Mouse (Mus musculus) liver, embryonic 16.5 days (tissue): Measurements from ENCODE around the gene Usp48. TPM values are rescaled to one million over a fixed set of nuclear protein-coding genes. Genes with fewer than 3 reads are reported as not detected.

Source experiments
- ATAC-seq: fragments of 200-750 bp; cut with Nextera tagmentation; 2 replicates; pipeline ENCODE4 v1.8.0; 2017; ENCODE audit warnings: low read depth, mild to moderate bottlenecking, moderate number of reproducible peaks, moderate library complexity
- H3K27ac ChIP-seq: fragments of 300-500 bp; sonication (generic); 2 replicates; pipeline ENCODE4 v1.5.1; 2014; ENCODE audit warnings: mild to moderate bottlenecking, low read length
- H3K27me3 ChIP-seq: fragments of 300-500 bp; sonication (generic); 2 replicates; pipeline ENCODE4 v1.6.1; 2014; ENCODE audit warnings: low read depth, low read length, mixed read lengths; ENCODE audit not compliant: control insufficient read depth, insufficient read depth
- H3K36me3 ChIP-seq: fragments of 300-500 bp; sonication (generic); 2 replicates; pipeline ENCODE4 v1.6.1; 2014; ENCODE audit warnings: mild to moderate bottlenecking; ENCODE audit not compliant: control insufficient read depth, insufficient read depth
- H3K4me1 ChIP-seq: fragments of 300-500 bp; sonication (generic); 2 replicates; pipeline ENCODE4 v1.6.1; 2014; ENCODE audit warnings: low read depth, low read length, mixed read lengths; ENCODE audit not compliant: control insufficient read depth
- H3K4me2 ChIP-seq: fragments of 300-500 bp; sonication (generic); 2 replicates; pipeline ENCODE4 v1.6.1; 2014; ENCODE audit warnings: low read depth, low read length, mixed read lengths
- H3K4me3 ChIP-seq: fragments of 300-500 bp; sonication (generic); 2 replicates; pipeline ENCODE4 v1.5.1; 2014; ENCODE audit warnings: low read depth, mild to moderate bottlenecking, low read length
- H3K9ac ChIP-seq: fragments of 300-500 bp; sonication (generic); 2 replicates; pipeline ENCODE4 v1.6.1; 2014; ENCODE audit warnings: low read depth, low read length
- H3K9me3 ChIP-seq: fragments of 300-500 bp; sonication (generic); replicated peaks from 2 replicates; pipeline ENCODE4 v1.6.1; 2016; ENCODE audit warnings: low read length; ENCODE audit not compliant: control insufficient read depth
- WGBS: fragments of 180-500 bp; shearing (Covaris S2); extraction: QIAGEN DNeasy Blood & Tissue Kit; methylation state at CpG from one replicate; pipeline ENCODE4 v1.1.7; 2014; ENCODE audit not compliant: insufficient replicate concordance; 5-methylcytosine and 5-hydroxymethylcytosine counted together
- polyA plus RNA-seq: library from polyadenylated mRNA; unstranded; fragments of >200 nt; fragmentation: Nextera tagmentation; extraction: Ambion mirVana; gene quantifications from 2 replicates; pipeline ENCODE4 v1.2.1, GENCODE M21; 2015

Gene Usp48
- polyA plus RNA-seq, 1 experiment from 2014 or later = 27.1 TPM

DNA sequence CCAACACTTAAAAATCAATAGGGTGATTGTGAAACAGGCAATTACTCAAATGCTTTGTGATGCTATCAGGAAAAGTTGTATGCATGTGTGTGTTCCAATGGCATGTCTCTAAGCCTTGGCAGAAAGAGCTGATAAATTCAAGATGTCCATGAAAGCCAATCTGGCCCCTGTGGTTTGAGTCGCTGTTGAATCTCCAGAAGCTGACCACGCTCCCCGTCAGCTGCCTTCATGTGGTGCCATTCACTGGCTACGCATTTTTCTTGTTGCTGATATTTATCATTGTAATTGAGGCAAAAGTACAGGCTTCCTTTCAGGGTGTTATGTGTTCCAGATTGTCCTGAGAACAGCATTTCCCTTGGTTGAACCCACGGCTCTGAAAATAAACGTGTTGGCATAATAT, 54.1 kb downstream of the Usp48 start:
- Histone ChIP-seq H3K4me2 (no peak overlapping the region), H3K9me3 (no peaks in the 10 kb centered on the region), H3K9ac (no peak overlapping the region), H3K4me3 (no peak overlapping the region), H3K36me3 (peaks cover 39% of the 10 kb centered on the region), H3K27ac (no peak overlapping the region), H3K27me3 (no peaks in the 10 kb centered on the region), H3K4me1 (peaks cover 2% of the 10 kb centered on the region)
- ATAC-seq = no peak
- WGBS = 73% methylated on average over 6 of the region's 6 CpGs

DNA sequence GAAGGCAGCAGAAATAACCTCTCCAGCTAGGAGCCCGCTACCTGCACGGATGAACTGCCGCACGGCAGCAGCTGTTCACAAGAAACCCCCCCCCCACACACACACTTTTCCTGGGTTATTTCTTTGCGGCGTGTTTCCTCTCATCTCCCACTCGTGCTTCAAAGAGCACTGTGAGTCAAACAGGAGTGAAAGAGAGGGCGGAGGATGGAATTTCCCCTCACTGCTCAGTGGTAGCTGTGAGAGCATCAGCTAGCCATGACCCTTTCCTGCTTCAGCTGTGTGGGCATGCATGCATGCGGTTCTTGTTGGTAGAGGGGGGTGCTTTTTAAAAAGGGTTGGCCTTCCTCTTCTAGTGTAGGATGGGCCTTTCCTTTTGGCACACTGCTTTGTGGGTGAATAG, 54.7 kb downstream of the Usp48 start:
- no peak overlapping the region for H3K4me3 ChIP-seq
- no peak overlapping the region for H3K4me2 ChIP-seq
- WGBS = 84% methylated on average over 9 of the region's 9 CpGs
- no peak overlapping the region for H3K9ac ChIP-seq
- H3K9me3 ChIP-seq = no peaks in the 10 kb centered on the region
- H3K27ac ChIP-seq = no peak overlapping the region
- no peaks in the 10 kb centered on the region; the same call in none of the 2 replicates for H3K4me1 ChIP-seq
- ATAC-seq = no peak
- H3K36me3 ChIP-seq = peaks cover 44% of the 10 kb centered on the region
- no peaks in the 10 kb centered on the region for H3K27me3 ChIP-seq

DNA sequence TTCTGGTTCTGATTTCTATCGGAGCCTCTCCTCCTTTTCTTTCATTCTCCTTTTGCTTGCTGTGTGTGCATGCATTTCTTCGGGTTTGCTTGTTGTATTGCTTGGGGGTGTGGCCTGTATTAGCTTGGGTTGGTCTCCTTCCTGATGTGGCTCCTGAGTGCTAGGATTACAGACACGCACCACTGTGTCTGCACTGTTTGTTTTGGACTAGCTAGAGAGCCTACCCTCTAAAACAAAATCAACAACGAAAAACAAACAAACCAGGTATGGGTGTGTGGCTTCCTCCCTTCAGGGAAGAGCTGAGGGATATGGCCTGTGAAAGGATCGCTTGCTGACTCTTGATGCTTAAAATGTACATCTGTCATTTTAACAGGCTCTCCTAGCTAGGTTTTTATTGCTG, 57.4 kb downstream of the Usp48 start:
- H3K27ac ChIP-seq = peak overlapping the region; percentile 38; the same call in 1 of the 2 replicates
- ATAC-seq = peak; percentile 75
- 67% methylated on average over 5 of the region's 5 CpGs for WGBS
- no peak overlapping the region for H3K4me2 ChIP-seq
- no peak overlapping the region for H3K4me3 ChIP-seq
- no peak overlapping the region for H3K9ac ChIP-seq
- H3K27me3 ChIP-seq = no peaks in the 10 kb centered on the region
- H3K4me1 ChIP-seq = no peaks in the 10 kb centered on the region; the same call in none of the 2 replicates
- peaks cover 45% of the 10 kb centered on the region for H3K36me3 ChIP-seq
- no peaks in the 10 kb centered on the region for H3K9me3 ChIP-seq

DNA sequence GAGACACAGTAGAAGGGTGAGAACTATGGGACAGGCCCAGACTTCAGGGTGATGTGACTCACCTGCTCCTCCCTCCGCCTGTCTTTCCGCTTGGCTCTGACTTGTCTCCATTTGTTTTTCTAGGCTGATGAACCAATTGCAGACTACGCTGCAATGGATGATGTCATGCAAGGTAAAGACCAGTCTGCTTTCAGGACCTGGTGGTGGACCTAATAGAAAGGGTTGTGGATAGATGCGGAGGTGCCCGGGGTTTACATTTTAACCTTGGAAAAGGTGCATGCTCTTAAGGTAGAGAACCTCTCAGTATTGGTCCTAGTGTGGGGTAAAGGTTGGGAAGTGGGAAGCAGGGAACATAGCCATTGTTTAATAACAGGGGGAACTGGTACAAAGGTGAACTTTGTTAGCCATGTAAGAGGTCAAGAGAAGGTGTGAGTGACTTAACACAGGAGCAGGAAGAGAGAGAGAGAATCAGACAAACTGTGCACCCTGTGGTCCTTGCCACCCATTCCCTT, 59.3 kb downstream of the Usp48 start:
- peak; percentile 65 for ATAC-seq
- peaks cover 42% of the 10 kb centered on the region for H3K36me3 ChIP-seq
- H3K4me3 ChIP-seq = no peak overlapping the region
- H3K4me2 ChIP-seq = no peak overlapping the region
- H3K9ac ChIP-seq = no peak overlapping the region
- H3K9me3 ChIP-seq = no peaks in the 10 kb centered on the region
- H3K4me1 ChIP-seq = no peaks in the 10 kb centered on the region; the same call in 1 of the 2 replicates
- WGBS = 81% methylated on average over 5 of the region's 5 CpGs
- no peaks in the 10 kb centered on the region for H3K27me3 ChIP-seq
- H3K27ac ChIP-seq = no peak overlapping the region

DNA sequence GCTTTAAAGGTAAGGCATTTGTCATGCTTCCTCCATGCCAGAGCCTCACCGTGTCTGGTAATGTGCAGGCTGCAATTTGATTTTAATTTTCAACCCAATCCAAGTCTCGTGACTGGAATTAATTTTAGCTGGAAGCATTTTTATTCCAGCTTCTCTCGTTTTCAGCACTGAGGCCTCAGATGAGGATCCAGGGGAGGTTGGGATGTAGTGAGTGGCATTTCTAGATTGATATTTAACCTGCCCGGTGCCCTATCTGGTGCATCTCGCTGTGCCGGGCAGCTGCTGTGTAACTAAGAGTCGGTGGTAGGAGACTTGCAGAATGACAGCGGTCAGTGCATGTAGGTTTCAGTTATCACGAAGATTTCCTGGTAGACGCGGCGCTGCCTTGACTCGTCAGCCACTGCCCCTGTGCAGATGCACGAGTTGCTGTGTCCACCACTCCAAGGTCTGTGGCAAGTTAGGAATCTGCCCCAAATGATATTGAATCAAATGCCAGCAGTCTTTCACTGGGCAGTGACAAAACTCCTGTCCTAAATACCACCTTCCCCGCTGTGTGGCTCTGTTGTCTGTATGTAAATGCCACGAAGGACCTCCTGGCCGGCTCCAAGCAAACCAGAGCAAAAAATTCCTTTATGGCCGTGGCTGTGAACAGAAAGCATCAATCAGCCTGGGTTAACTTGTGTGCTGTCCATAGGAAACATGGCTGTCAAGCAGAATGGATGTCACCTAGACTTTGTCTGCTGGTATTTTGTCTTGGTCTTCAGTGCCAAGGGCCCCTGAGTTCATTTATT, 61.9 kb downstream of the Usp48 start:
- Histone ChIP-seq H3K9me3 (no peaks in the 10 kb centered on the region), H3K27me3 (no peaks in the 10 kb centered on the region), H3K27ac (no peak overlapping the region), H3K4me3 (no peak overlapping the region), H3K4me2 (no peak overlapping the region), H3K36me3 (peaks cover 33% of the 10 kb centered on the region), H3K9ac (no peak overlapping the region), H3K4me1 (no peaks in the 10 kb centered on the region; the same call in 1 of the 2 replicates)
- no peak for ATAC-seq
- WGBS = 84% methylated on average over 18 of the region's 18 CpGs

DNA sequence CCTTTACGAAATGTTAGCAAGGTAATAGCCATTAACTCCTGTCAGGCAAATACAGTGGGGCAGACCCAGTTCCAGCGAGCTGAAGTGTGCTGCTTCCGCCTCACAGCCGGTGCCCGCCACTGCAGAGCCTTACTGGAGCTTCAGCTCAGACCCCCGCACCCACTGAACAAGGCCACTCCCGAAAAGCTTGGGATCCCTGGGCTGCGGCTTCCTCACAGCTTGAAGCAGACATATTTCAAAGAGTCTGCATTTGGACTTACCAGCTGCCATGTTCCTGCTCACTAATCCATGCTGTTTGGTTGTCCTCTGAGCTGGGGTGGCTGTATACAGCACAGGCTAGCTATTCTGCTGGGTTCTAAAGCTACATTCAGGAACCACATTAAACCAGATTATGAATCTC, 64.1 kb downstream of the Usp48 start:
- WGBS = 83% methylated on average over 8 of the region's 8 CpGs
- Histone ChIP-seq H3K36me3 (peaks cover 26% of the 10 kb centered on the region), H3K27ac (no peak overlapping the region), H3K27me3 (no peaks in the 10 kb centered on the region), H3K4me1 (no peaks in the 10 kb centered on the region; the same call in 1 of the 2 replicates), H3K9me3 (no peaks in the 10 kb centered on the region), H3K9ac (no peak overlapping the region), H3K4me3 (no peak overlapping the region), H3K4me2 (no peak overlapping the region)
- no peak for ATAC-seq

DNA sequence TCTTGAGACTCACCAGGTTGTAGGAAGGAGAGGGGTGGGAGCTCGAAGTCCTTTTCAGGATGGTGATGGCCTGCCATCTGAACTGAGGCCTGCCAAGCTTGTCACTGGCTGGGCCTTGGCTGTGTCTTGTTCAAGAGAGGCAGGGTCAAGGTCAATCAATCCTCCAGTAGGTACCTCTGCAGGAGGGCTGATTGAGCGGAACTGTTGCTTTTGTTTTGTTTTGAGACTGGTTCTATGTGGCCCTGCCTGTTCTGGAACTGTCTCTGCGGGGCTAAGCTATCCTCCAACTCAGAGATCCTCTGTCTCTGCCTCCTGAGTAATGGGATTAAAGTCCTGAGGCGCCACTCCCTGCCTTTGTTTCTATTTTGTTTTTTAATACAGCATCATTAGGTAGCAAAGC, 66.0 kb downstream of the Usp48 start:
- H3K9ac ChIP-seq = no peak overlapping the region

DNA sequence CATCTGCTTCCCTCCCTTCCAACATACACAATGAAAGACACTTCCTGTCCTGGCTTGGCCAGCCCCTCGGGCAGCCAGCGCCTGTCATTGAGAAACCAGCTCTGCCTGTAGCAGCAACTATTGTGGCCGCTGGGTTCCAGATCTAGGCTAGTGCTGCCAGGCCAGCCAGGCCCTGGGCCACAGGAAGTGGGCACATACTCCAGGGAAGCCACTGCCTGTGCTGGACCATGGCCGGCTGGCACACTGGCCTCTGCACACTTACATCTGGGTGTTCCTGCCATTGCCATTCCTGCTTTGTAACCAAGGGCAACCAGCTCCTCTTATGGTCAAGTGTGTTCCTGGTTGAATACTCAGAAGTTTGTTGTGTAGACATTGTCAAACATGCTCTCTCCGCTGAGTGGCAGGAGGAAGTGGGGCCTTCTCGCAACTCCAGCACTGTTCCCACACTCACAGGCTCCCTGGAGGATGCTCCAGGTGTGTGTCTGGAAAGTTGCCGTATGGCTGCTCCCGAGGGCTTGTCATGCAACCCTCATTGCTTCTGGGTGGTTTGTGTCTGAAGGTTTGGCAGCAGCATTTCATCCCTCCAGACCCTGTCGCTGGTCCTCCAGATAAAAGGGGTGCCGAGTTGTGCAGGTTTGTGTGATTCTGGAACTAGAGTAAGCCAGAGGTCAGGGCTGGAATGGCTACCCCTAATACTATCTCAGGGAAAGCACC, 67.0 kb downstream of the Usp48 start:
- no peak overlapping the region for H3K4me3 ChIP-seq
- no peak overlapping the region for H3K27ac ChIP-seq
- peaks cover 24% of the 10 kb centered on the region for H3K27me3 ChIP-seq
- peaks cover 3% of the 10 kb centered on the region; the same call in 1 of the 2 replicates for H3K36me3 ChIP-seq
- ATAC-seq = no peak
- 45% methylated on average over 10 of the region's 10 CpGs for WGBS
- no peak overlapping the region for H3K4me2 ChIP-seq
- H3K4me1 ChIP-seq = peaks cover 2% of the 10 kb centered on the region; the same call in 1 of the 2 replicates
- H3K9ac ChIP-seq = no peak overlapping the region
- H3K9me3 ChIP-seq = no peaks in the 10 kb centered on the region

More for the DNA sequence above, 66.0 kb downstream of the Usp48 start:
- ATAC-seq = no peak
- Histone ChIP-seq H3K9me3 (no peaks in the 10 kb centered on the region), H3K4me2 (no peak overlapping the region), H3K27me3 (peaks cover 15% of the 10 kb centered on the region), H3K36me3 (peaks cover 12% of the 10 kb centered on the region), H3K4me3 (no peak overlapping the region), H3K4me1 (no peaks in the 10 kb centered on the region), H3K27ac (no peak overlapping the region)
- 66% methylated on average over 4 of the region's 4 CpGs for WGBS

DNA sequence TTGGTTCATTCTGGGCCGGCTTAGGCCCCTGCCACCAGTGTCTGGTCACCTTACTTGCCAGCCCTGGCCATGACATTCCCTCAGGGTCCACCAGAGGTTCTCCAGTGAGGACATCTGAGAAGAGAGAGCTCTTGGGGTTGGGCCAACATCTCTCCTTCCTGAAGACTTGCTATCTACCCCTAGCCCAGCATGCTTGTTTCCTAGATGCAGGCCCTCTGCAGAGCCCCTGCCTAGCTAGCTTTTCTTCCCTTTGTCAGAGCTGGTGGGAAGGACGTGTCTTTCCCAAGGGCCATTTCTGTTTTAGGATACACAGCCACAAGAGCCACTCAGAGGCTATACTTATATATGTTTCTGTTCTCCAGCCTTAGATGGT, 67.5 kb downstream of the Usp48 start:
- ATAC-seq = no peak
- Histone ChIP-seq H3K4me2 (no peak overlapping the region), H3K9me3 (no peaks in the 10 kb centered on the region), H3K27me3 (peaks cover 29% of the 10 kb centered on the region), H3K27ac (no peak overlapping the region), H3K4me3 (no peak overlapping the region), H3K9ac (no peak overlapping the region), H3K4me1 (peaks cover 2% of the 10 kb centered on the region; the same call in 1 of the 2 replicates), H3K36me3 (peaks cover 2% of the 10 kb centered on the region; the same call in 1 of the 2 replicates)
- 52% methylated on average over 2 of the region's 2 CpGs for WGBS
